Mouse (Mus musculus): ENCODE data around the gene Tef.

DNA sequence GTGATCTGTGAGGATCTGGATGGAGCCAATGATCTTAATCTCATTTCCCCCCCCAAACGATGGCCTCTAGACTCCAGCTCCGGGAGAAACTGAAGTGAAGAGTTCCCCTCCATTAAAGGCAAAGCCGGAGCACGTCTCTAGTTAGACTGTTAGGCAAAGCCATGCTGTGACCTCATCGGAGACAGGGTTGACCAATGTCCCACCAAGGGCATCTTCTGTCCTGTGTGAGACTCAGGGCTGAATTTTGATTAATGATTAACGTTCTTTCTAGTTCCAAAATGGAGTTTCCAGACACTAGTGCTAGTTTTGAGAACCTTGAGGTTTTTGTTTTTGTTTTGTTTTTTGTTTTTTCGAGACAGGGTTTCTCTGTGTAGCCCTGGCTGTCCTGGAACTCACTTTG, 50.9 kb downstream of the Tef start:
- TF ChIP-seq GATA1 (IDR thresholded peaks at IDR 0.05; ENCODE audit: borderline replicate concordance, low read length) (no peak), CTCF (IDR thresholded peaks at IDR 0.05; ENCODE audit: low read depth, low read length) (no peak)
